26 mouse cellular contexts compared by ENCODE assay signal in the genomic region with DNA sequence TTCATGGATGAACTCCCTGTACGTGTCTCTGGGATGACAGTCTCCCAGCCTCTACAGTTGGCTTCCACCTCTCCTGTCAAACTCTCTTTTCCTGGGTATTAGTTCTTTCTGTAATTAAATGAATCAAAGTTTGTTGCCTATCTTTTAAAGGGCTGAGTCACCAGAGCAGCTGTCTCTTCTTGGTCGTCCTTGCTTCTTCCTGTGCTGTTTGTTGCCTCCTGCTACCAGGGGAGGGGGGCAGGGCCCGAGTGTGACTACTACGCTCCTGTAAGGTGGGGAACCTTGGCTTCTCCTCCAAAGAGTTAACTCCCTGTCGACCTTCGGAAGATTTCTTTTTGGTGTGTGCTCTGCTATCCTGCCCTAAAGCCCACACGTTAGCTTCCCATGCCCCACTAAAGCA.
DNase-seq lines count a peak whose midpoint lies in the region; ATAC-seq and TF ChIP-seq lines count a peak whose summit lies in the region.
"Had no signal": no experiment of that assay in that cellular context is flagged by ENCODE, and none has a peak within 500 bp of the region (broad histone marks: within the 10 kb centered on the region; RNA-seq: fewer than 3 reads in every experiment).

No protein-coding gene starts in this region.

- no peaks in the 10 kb centered on the region for H3K4me1 ChIP-seq in lung, postnatal 0 days (ENCODE audit: insufficient read depth, low read depth, low read length)
- H3K4me1 ChIP-seq in stomach, embryonic 16.5 days (ENCODE audit: control insufficient read depth, insufficient read depth, low read length): no peaks in the 10 kb centered on the region
- no peaks in the 10 kb centered on the region for H3K4me1 ChIP-seq in forebrain, embryonic 15.5 days
- H3K4me1 ChIP-seq: limb, embryonic 12.5 days; liver, embryonic 15.5 days; lung, embryonic 15.5 days had no signal

- no peak overlapping the region for H3K9ac ChIP-seq in lung, postnatal 0 days (replicated peaks; ENCODE audit: low read depth)
- no peak overlapping the region for H3K9ac ChIP-seq in stomach, embryonic 16.5 days (ENCODE audit: low read length)
- H3K9ac ChIP-seq in forebrain, embryonic 15.5 days (replicated peaks): no peak overlapping the region
- H3K9ac ChIP-seq: forebrain, embryonic 12.5 days; heart, embryonic 15.5 days; hindbrain, embryonic 12.5 days; limb, embryonic 12.5 days; liver, embryonic 15.5 days; lung, embryonic 15.5 days; midbrain, embryonic 13.5 days had no signal

- 0 out of 2 replicates have a peak overlapping the region, but pooled peaks have one; percentile 2 for H3K27ac ChIP-seq in lung, postnatal 0 days (ENCODE audit: low read length)
- H3K27ac ChIP-seq in stomach, embryonic 16.5 days (ENCODE audit: low read length): peak overlapping the region; percentile 5; the same call in 1 of the 2 replicates
- H3K27ac ChIP-seq in forebrain, embryonic 15.5 days (replicated peaks): no peak overlapping the region
- H3K27ac ChIP-seq: forebrain, embryonic 12.5 days; heart, embryonic 10.5 days; heart, embryonic 15.5 days; hindbrain, embryonic 12.5 days; limb, embryonic 12.5 days; liver, embryonic 15.5 days; lung, embryonic 15.5 days; midbrain, embryonic 13.5 days had no signal

- H3K27me3 ChIP-seq in lung, postnatal 0 days (replicated peaks; ENCODE audit: insufficient read depth, low read length): no peaks in the 10 kb centered on the region
- no peaks in the 10 kb centered on the region for H3K27me3 ChIP-seq in stomach, embryonic 16.5 days (ENCODE audit: control insufficient read depth, insufficient read depth, low read length)
- no peaks in the 10 kb centered on the region for H3K27me3 ChIP-seq in forebrain, embryonic 15.5 days
- H3K27me3 ChIP-seq: forebrain, embryonic 12.5 days; heart, embryonic 15.5 days; hindbrain, embryonic 12.5 days; limb, embryonic 12.5 days; liver, embryonic 15.5 days; lung, embryonic 15.5 days; midbrain, embryonic 13.5 days had no signal

- no peak for ATAC-seq in lung, postnatal 0 days
- ATAC-seq in stomach, embryonic 16.5 days (ENCODE audit: insufficient read depth, low FRiP score): no peak
- no peak for ATAC-seq in forebrain, embryonic 15.5 days (replicated peaks)
- ATAC-seq: CD4-positive, CD25-positive, alpha-beta regulatory T cell, adult 4 months; intestine, postnatal 0 days; midbrain, embryonic 13.5 days had no signal

- no peaks in the 10 kb centered on the region for H3K36me3 ChIP-seq in lung, postnatal 0 days (ENCODE audit: insufficient read depth, low read length)
- no peaks in the 10 kb centered on the region for H3K36me3 ChIP-seq in stomach, embryonic 16.5 days (ENCODE audit: control insufficient read depth, insufficient read depth, low read length)
- no peaks in the 10 kb centered on the region for H3K36me3 ChIP-seq in forebrain, embryonic 15.5 days
- H3K36me3 ChIP-seq: forebrain, embryonic 12.5 days; heart, embryonic 15.5 days; hindbrain, embryonic 12.5 days; liver, embryonic 15.5 days; lung, embryonic 15.5 days; midbrain, embryonic 13.5 days had no signal

- no peaks in the 10 kb centered on the region for H3K9me3 ChIP-seq in lung, postnatal 0 days (ENCODE audit: low read length)
- H3K9me3 ChIP-seq in stomach, embryonic 16.5 days (replicated peaks; ENCODE audit: control insufficient read depth, low read length): no peaks in the 10 kb centered on the region
- no peaks in the 10 kb centered on the region for H3K9me3 ChIP-seq in forebrain, embryonic 15.5 days
- H3K9me3 ChIP-seq: forebrain, embryonic 12.5 days; heart, embryonic 10.5 days; heart, embryonic 15.5 days; hindbrain, embryonic 12.5 days; liver, embryonic 15.5 days; lung, embryonic 15.5 days; midbrain, embryonic 13.5 days had no signal

- no peak overlapping the region for H3K4me2 ChIP-seq in lung, postnatal 0 days (replicated peaks; ENCODE audit: low read depth, low read length)
- no peak overlapping the region for H3K4me2 ChIP-seq in stomach, embryonic 16.5 days (ENCODE audit: low read depth, low read length)
- no peak overlapping the region for H3K4me2 ChIP-seq in forebrain, embryonic 15.5 days (replicated peaks)
- H3K4me2 ChIP-seq: forebrain, embryonic 12.5 days; heart, embryonic 15.5 days; hindbrain, embryonic 12.5 days; limb, embryonic 12.5 days; liver, embryonic 15.5 days; lung, embryonic 15.5 days; midbrain, embryonic 13.5 days had no signal

- DNase-seq in lung, postnatal 0 days (ENCODE audit: low spot score): no peak
- DNase-seq in lung, adult 18-20 months: no peak
- peak; percentile 64 to 85 for DNase-seq in adrenal gland, adult (ENCODE audit: inconsistent age in 2 of 2, low spot score in 1 of 2)
- peak; percentile 37 for DNase-seq in adrenal gland, postnatal 25 days
- no peak for DNase-seq in embryo, embryonic 9.5 days (ENCODE audit: extremely low spot score)
- no peak for DNase-seq in left cerebral cortex, postnatal 4 days
- DNase-seq: cerebellum, adult 11 months; cerebellum, adult 9-10 months; embryo, embryonic 11 days; heart, adult 11 months; kidney, postnatal 14 days; layer of hippocampus, adult 9-11 months; lung, postnatal 36 days; thymus, postnatal 14 days had no signal

- TF ChIP-seq CTCF in lung, postnatal 0 days (IDR thresholded peaks at IDR 0.05): no peak

- TF ChIP-seq EP300 in lung, postnatal 0 days (IDR thresholded peaks at IDR 0.05): no peak

- H3K4me3 ChIP-seq in lung, postnatal 0 days (ENCODE audit: low read depth, low read length): no peak overlapping the region
- H3K4me3 ChIP-seq in stomach, embryonic 16.5 days (replicated peaks; ENCODE audit: low read length): no peak overlapping the region
- no peak overlapping the region for H3K4me3 ChIP-seq in forebrain, embryonic 15.5 days
- H3K4me3 ChIP-seq: forebrain, embryonic 12.5 days; heart, embryonic 10.5 days; heart, embryonic 15.5 days; hindbrain, embryonic 12.5 days; limb, embryonic 12.5 days; liver, embryonic 15.5 days; lung, embryonic 15.5 days; midbrain, embryonic 13.5 days had no signal

- intact Hi-C loops in left cerebral cortex, postnatal 4 days (cut with DNase I): no loop called here

- WGBS in lung, postnatal 0 days: 62% methylated on average over 7 of the region's 7 CpGs
- 64% methylated on average over 7 of the region's 7 CpGs for WGBS in stomach, embryonic 16.5 days
- WGBS in forebrain, embryonic 15.5 days: 74% methylated on average over 7 of the region's 7 CpGs

Comparison
In these comparisons a context has a peak if more than half of its experiments do, and no peak if none do; other contexts are left out.
1. DNase-seq: peak in adrenal gland, adult (2 of 2) and adrenal gland, postnatal 25 days (single experiment); none in lung, postnatal 0 days (single experiment), lung, adult 18-20 months (0 of 2), embryo, embryonic 9.5 days (single experiment) and left cerebral cortex, postnatal 4 days (single experiment).